Mouse (Mus musculus): ENCODE data around the gene Gm20388. TPM values are rescaled to one million over a fixed set of nuclear protein-coding genes. Genes with fewer than 3 reads are reported as not detected.

Gene Gm20388
- polyA plus RNA-seq, 1 experiment from 2014 or later: not detected

GRCm38 (mm10) chr8:120208113-120208512 lies 297.5 kb downstream of the Gm20388 start:
- 36% methylated on average over 11 of the region's 11 CpGs for WGBS

GRCm38 (mm10) chr8:120211345-120211744 lies 300.7 kb downstream of the Gm20388 start:
- no peaks in the 10 kb centered on the region for H3K27me3 ChIP-seq
- H3K36me3 ChIP-seq: no peaks in the 10 kb centered on the region
- ATAC-seq (ENCODE audit: insufficient number of reproducible peaks, insufficient read depth, low FRiP score, low TSS enrichment, low read depth): no peak
- H3K4me2 ChIP-seq: no peak overlapping the region
- H3K9ac ChIP-seq: no peak overlapping the region
- H3K4me3 ChIP-seq: no peak overlapping the region
- peaks cover 45% of the 10 kb centered on the region for H3K4me1 ChIP-seq
- WGBS: 11% methylated on average over 4 of the region's 4 CpGs
- H3K9me3 ChIP-seq: no peaks in the 10 kb centered on the region
- no peak overlapping the region for H3K27ac ChIP-seq

More at GRCm38 (mm10) chr8:120208113-120208512, 297.5 kb downstream of the Gm20388 start:
- H3K27me3 ChIP-seq: no peaks in the 10 kb centered on the region
- no peaks in the 10 kb centered on the region for H3K36me3 ChIP-seq
- H3K9ac ChIP-seq: peak overlapping the region; percentile 40; the same call in 1 of the 2 replicates
- no peak overlapping the region for H3K4me3 ChIP-seq
- ATAC-seq (ENCODE audit: insufficient number of reproducible peaks, insufficient read depth, low FRiP score, low TSS enrichment, low read depth): no peak
- H3K4me1 ChIP-seq: peaks cover 38% of the 10 kb centered on the region
- H3K4me2 ChIP-seq: 0 out of 2 replicates have a peak overlapping the region, but pooled peaks have one; percentile 9
- no peaks in the 10 kb centered on the region for H3K9me3 ChIP-seq
- H3K27ac ChIP-seq: peak overlapping the region; percentile 39; the same call in 1 of the 2 replicates

- Histone ChIP-seq H3K27me3 (no peaks in the 10 kb centered on the region), H3K4me3 (no peak overlapping the region), H3K9me3 (no peaks in the 10 kb centered on the region), H3K27ac (no peak overlapping the region), H3K36me3 (no peaks in the 10 kb centered on the region), H3K4me2 (no peak overlapping the region), H3K4me1 (peaks cover 57% of the 10 kb centered on the region), H3K9ac (no peak overlapping the region)
- ATAC-seq (ENCODE audit: insufficient number of reproducible peaks, insufficient read depth, low FRiP score, low TSS enrichment, low read depth): no peak
- WGBS: 85% methylated on average over 7 of the region's 7 CpGs
These were observed 302.0 kb downstream of the Gm20388 start for GRCm38 (mm10) chr8:120212596-120212995.

GRCm38 (mm10) chr8:120213229-120213628 lies 302.6 kb downstream of the Gm20388 start:
- Histone ChIP-seq H3K9ac (no peak overlapping the region), H3K4me2 (no peak overlapping the region), H3K27ac (no peak overlapping the region), H3K27me3 (no peaks in the 10 kb centered on the region), H3K4me1 (peaks cover 58% of the 10 kb centered on the region), H3K4me3 (no peak overlapping the region), H3K36me3 (no peaks in the 10 kb centered on the region), H3K9me3 (no peaks in the 10 kb centered on the region)
- no peak for ATAC-seq (ENCODE audit: insufficient number of reproducible peaks, insufficient read depth, low FRiP score, low TSS enrichment, low read depth)
- 92% methylated on average over 3 of the region's 3 CpGs for WGBS

- Histone ChIP-seq H3K4me1 (peaks cover 62% of the 10 kb centered on the region), H3K9ac (no peak overlapping the region), H3K4me2 (no peak overlapping the region), H3K36me3 (no peaks in the 10 kb centered on the region), H3K4me3 (no peak overlapping the region), H3K27ac (no peak overlapping the region), H3K9me3 (no peaks in the 10 kb centered on the region), H3K27me3 (no peaks in the 10 kb centered on the region)
- no peak for ATAC-seq (ENCODE audit: insufficient number of reproducible peaks, insufficient read depth, low FRiP score, low TSS enrichment, low read depth)
- WGBS: 79% methylated on average over 5 of the region's 5 CpGs
These were observed 303.3 kb downstream of the Gm20388 start for GRCm38 (mm10) chr8:120213939-120214338.

- Histone ChIP-seq H3K27me3 (no peaks in the 10 kb centered on the region), H3K4me1 (peaks cover 73% of the 10 kb centered on the region), H3K9ac (no peak overlapping the region), H3K27ac (peak overlapping the region; percentile 67), H3K4me3 (no peak overlapping the region), H3K36me3 (no peaks in the 10 kb centered on the region), H3K9me3 (no peaks in the 10 kb centered on the region), H3K4me2 (peak overlapping the region; percentile 9; the same call in 1 of the 2 replicates)
- 42% methylated on average over 7 of the region's 7 CpGs for whole genome bisulfite sequencing
- ATAC-seq (ENCODE audit: insufficient number of reproducible peaks, insufficient read depth, low FRiP score, low TSS enrichment, low read depth): no peak
These were observed 304.9 kb downstream of the Gm20388 start for GRCm38 (mm10) chr8:120215416-120216141.

GRCm38 (mm10) chr8:120216855-120217830 lies 306.5 kb downstream of the Gm20388 start:
- Histone ChIP-seq H3K27ac (peak overlapping the region; percentile 86), H3K9ac (0 out of 2 replicates have a peak overlapping the region, but pooled peaks have one; percentile 27), H3K4me2 (peak overlapping the region; percentile 27)

GRCm38 (mm10) chr8:120222548-120222947 lies 311.9 kb downstream of the Gm20388 start:
- H3K36me3 ChIP-seq: no peaks in the 10 kb centered on the region
- WGBS: 52% methylated on average over 11 of the region's 11 CpGs
- no peak overlapping the region for H3K4me2 ChIP-seq
- ATAC-seq (ENCODE audit: insufficient number of reproducible peaks, insufficient read depth, low FRiP score, low TSS enrichment, low read depth): no peak
- H3K4me3 ChIP-seq: no peak overlapping the region
- H3K27me3 ChIP-seq: no peaks in the 10 kb centered on the region
- H3K27ac ChIP-seq: no peak overlapping the region
- no peak overlapping the region for H3K9ac ChIP-seq
- peaks cover 81% of the 10 kb centered on the region for H3K4me1 ChIP-seq
- no peaks in the 10 kb centered on the region for H3K9me3 ChIP-seq

More at GRCm38 (mm10) chr8:120216855-120217830, 306.5 kb downstream of the Gm20388 start:
- ATAC-seq (ENCODE audit: insufficient number of reproducible peaks, insufficient read depth, low FRiP score, low TSS enrichment, low read depth): peak; percentile 87
- Histone ChIP-seq H3K4me3 (no peak overlapping the region), H3K4me1 (peaks cover 64% of the 10 kb centered on the region), H3K36me3 (no peaks in the 10 kb centered on the region), H3K9me3 (no peaks in the 10 kb centered on the region), H3K27me3 (no peaks in the 10 kb centered on the region)
- 9% methylated on average over 13 of the region's 13 CpGs for WGBS

- H3K27ac ChIP-seq: peak overlapping the region; percentile 79
- H3K4me2 ChIP-seq: no peak overlapping the region
- no peak overlapping the region for H3K4me3 ChIP-seq
- H3K36me3 ChIP-seq: no peaks in the 10 kb centered on the region
- ATAC-seq (ENCODE audit: insufficient number of reproducible peaks, insufficient read depth, low FRiP score, low TSS enrichment, low read depth): no peak
- H3K27me3 ChIP-seq: 0 out of 2 replicates have a peak, but pooled peaks cover 7% of the 10 kb centered on the region
- 37% methylated on average over 11 of the region's 11 CpGs for WGBS
- no peaks in the 10 kb centered on the region for H3K9me3 ChIP-seq
- peak overlapping the region; percentile 33; the same call in 1 of the 2 replicates for H3K9ac ChIP-seq
- peaks cover 72% of the 10 kb centered on the region for H3K4me1 ChIP-seq
These were observed 314.1 kb downstream of the Gm20388 start for GRCm38 (mm10) chr8:120224521-120225420.

- ATAC-seq (ENCODE audit: insufficient number of reproducible peaks, insufficient read depth, low FRiP score, low TSS enrichment, low read depth): no peak
- peak overlapping the region; percentile 27; the same call in 1 of the 2 replicates for H3K9ac ChIP-seq
These were observed 314.9 kb downstream of the Gm20388 start for GRCm38 (mm10) chr8:120225421-120226151.

More at GRCm38 (mm10) chr8:120225421-120226151, 314.9 kb downstream of the Gm20388 start:
- Histone ChIP-seq H3K4me1 (peaks cover 72% of the 10 kb centered on the region), H3K27ac (peak overlapping the region; percentile 79), H3K4me3 (no peak overlapping the region), H3K36me3 (no peaks in the 10 kb centered on the region), H3K9me3 (no peaks in the 10 kb centered on the region), H3K27me3 (0 out of 2 replicates have a peak, but pooled peaks cover 9% of the 10 kb centered on the region), H3K4me2 (no peak overlapping the region)
- 30% methylated on average over 10 of the region's 10 CpGs for WGBS
